ENCODE assay signal across 21 mouse cellular contexts in genomic region chr15:78489248-78489647, GRCm38 (mm10). TPM values are rescaled to one million over a fixed set of nuclear protein-coding genes. Genes with fewer than 3 reads are reported as not detected.
"Had no signal": no experiment of that assay in that cellular context is flagged by ENCODE, and none has a peak within 500 bp of the region (broad histone marks: within the 10 kb centered on the region; RNA-seq: fewer than 3 reads in every experiment).

No protein-coding gene starts in this region.

- H3K4me3 ChIP-seq: layer of hippocampus, adult 2 months; liver, embryonic 13.5 days; midbrain, embryonic 10.5 days; midbrain, embryonic 13.5 days; myocyte; neural tube, embryonic 13.5 days had no signal

- H3K4me1 ChIP-seq: liver, embryonic 13.5 days; midbrain, embryonic 13.5 days; neural tube, embryonic 13.5 days had no signal

- H3K9me3 ChIP-seq: liver, embryonic 13.5 days; midbrain, embryonic 10.5 days; midbrain, embryonic 13.5 days; neural tube, embryonic 13.5 days had no signal

- H3K4me2 ChIP-seq: liver, embryonic 13.5 days; midbrain, embryonic 13.5 days; neural tube, embryonic 13.5 days had no signal

- H3K9ac ChIP-seq: liver, embryonic 13.5 days; midbrain, embryonic 13.5 days; neural tube, embryonic 13.5 days had no signal

- H3K27ac ChIP-seq: kidney, postnatal 0 days; layer of hippocampus, adult 2 months; liver, embryonic 13.5 days; macrophage; midbrain, embryonic 10.5 days; midbrain, embryonic 13.5 days; neural tube, embryonic 13.5 days; stomach, postnatal 0 days had no signal

- ATAC-seq: midbrain, embryonic 13.5 days; midbrain, embryonic 16.5 days had no signal

- DNase-seq: kidney, adult 9 months; kidney, postnatal 25 days; layer of hippocampus, adult 9-11 months; liver, embryonic 13.5 days; lung, adult 2 months; lung, postnatal 14 days; retina, postnatal 1 day; thymus, adult 2 months; thymus, postnatal 14 days; thymus, postnatal 4 days had no signal

- H3K36me3 ChIP-seq: liver, embryonic 13.5 days; midbrain, embryonic 10.5 days; midbrain, embryonic 13.5 days; neural tube, embryonic 13.5 days had no signal

- H3K27me3 ChIP-seq: liver, embryonic 13.5 days; midbrain, embryonic 13.5 days; neural tube, embryonic 13.5 days had no signal

RNA-seq across cellular contexts. Expression of gene Il2rb, which starts 5.8 kb away (rescaled TPM):
- polyA plus RNA-seq: limb, embryonic 11.5 days; midbrain, embryonic 10.5 days; midbrain, embryonic 13.5 days had no signal

RNA-seq across cellular contexts. Expression of gene Tmprss6, which starts 20.8 kb away (rescaled TPM):
- polyA plus RNA-seq: macrophage had no signal

RNA-seq across cellular contexts. Expression of gene Sstr3, which starts 55.2 kb away (rescaled TPM):
- polyA plus RNA-seq: limb, embryonic 11.5 days; liver, adult 2 months; liver, embryonic 13.5 days; macrophage; myocyte had no signal
